Comparison of ENCODE assay signal across 21 mouse cellular contexts in the genomic region with DNA sequence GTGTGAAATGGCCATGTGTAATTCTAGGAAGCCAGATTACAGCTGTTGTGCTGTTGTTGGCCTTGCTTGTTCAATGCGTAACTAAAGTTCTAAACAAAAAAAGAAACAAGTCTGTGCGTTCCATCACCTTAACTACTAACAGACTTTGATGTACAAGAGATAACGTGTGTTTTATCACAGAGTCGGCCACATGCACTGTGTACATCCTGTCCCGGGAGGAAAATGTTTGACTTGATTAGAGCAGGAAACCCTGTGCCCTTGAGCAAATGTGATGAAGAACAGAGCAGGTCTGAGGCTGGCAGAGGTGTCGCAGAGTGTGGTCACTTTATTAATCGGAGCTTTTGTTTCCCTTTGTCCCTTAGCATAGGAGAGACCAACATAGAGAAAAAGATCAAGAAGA. TPM values are rescaled to one million over a fixed set of nuclear protein-coding genes. Genes with fewer than 3 reads are reported as not detected.
DNase-seq lines count a peak whose midpoint lies in the region; ATAC-seq and TF ChIP-seq lines count a peak whose summit lies in the region.
"Had no signal": no experiment of that assay in that cellular context is flagged by ENCODE, and none has a peak within 500 bp of the region (broad histone marks: within the 10 kb centered on the region; RNA-seq: fewer than 3 reads in every experiment).

No protein-coding gene starts in this region.

- H3K4me3 ChIP-seq in ES-Bruce4 (ENCODE audit: low read depth, low read length): no peak overlapping the region
- no peak overlapping the region for H3K4me3 ChIP-seq in stomach, postnatal 0 days (ENCODE audit: low read depth, low read length)
- H3K4me3 ChIP-seq: embryonic facial prominence, embryonic 10.5 days; forebrain, embryonic 10.5 days; forebrain, embryonic 15.5 days; hindbrain, embryonic 10.5 days; hindbrain, embryonic 15.5 days had no signal

- TF ChIP-seq CTCF in ES-Bruce4 (IDR thresholded peaks at IDR 0.05; ENCODE audit: low read depth, low read length): no peak
- no peak for TF ChIP-seq CTCF in stomach, postnatal 0 days (IDR thresholded peaks at IDR 0.05; ENCODE audit: low read depth)

- no peaks in the 10 kb centered on the region for H3K9me3 ChIP-seq in ES-Bruce4 (replicated peaks; ENCODE audit: control insufficient read depth, insufficient read depth, low read length, poor library complexity, severe bottlenecking)
- no peaks in the 10 kb centered on the region for H3K9me3 ChIP-seq in stomach, postnatal 0 days (ENCODE audit: control insufficient read depth, low read length)
- H3K9me3 ChIP-seq: embryonic facial prominence, embryonic 10.5 days; forebrain, embryonic 10.5 days; forebrain, embryonic 15.5 days; hindbrain, embryonic 10.5 days; hindbrain, embryonic 15.5 days had no signal

- 70% methylated on average over 7 of the region's 7 CpGs for WGBS in stomach, postnatal 0 days

- no peak overlapping the region for H3K9ac ChIP-seq in ES-Bruce4 (ENCODE audit: low read depth, poor library complexity, severe bottlenecking)
- no peak overlapping the region for H3K9ac ChIP-seq in stomach, postnatal 0 days (ENCODE audit: low read length)
- H3K9ac ChIP-seq: forebrain, embryonic 15.5 days; hindbrain, embryonic 15.5 days had no signal

- no peaks in the 10 kb centered on the region for H3K27me3 ChIP-seq in ES-Bruce4 (ENCODE audit: control insufficient read depth, insufficient read depth, low read length, poor library complexity, severe bottlenecking)
- no peaks in the 10 kb centered on the region for H3K27me3 ChIP-seq in stomach, postnatal 0 days (ENCODE audit: control insufficient read depth, insufficient read depth, low read length)
- H3K27me3 ChIP-seq: forebrain, embryonic 15.5 days; hindbrain, embryonic 15.5 days had no signal

- no peak overlapping the region for H3K4me2 ChIP-seq in stomach, postnatal 0 days (replicated peaks; ENCODE audit: low read depth)
- H3K4me2 ChIP-seq: forebrain, embryonic 15.5 days; heart, embryonic 11.5 days; hindbrain, embryonic 15.5 days had no signal

- H3K4me1 ChIP-seq in ES-Bruce4 (ENCODE audit: control insufficient read depth, insufficient read depth, low read length): peaks cover 2% of the 10 kb centered on the region
- no peaks in the 10 kb centered on the region for H3K4me1 ChIP-seq in stomach, postnatal 0 days (replicated peaks; ENCODE audit: control insufficient read depth, insufficient read depth)

- H3K36me3 ChIP-seq in ES-Bruce4 (ENCODE audit: control insufficient read depth, insufficient read depth, low read length, poor library complexity, severe bottlenecking): peaks cover 59% of the 10 kb centered on the region
- H3K36me3 ChIP-seq in stomach, postnatal 0 days (ENCODE audit: control insufficient read depth, insufficient read depth, low read length): peaks cover 8% of the 10 kb centered on the region

- no peak for TF ChIP-seq POLR2A in ES-Bruce4 (IDR thresholded peaks at IDR 0.05; ENCODE audit: insufficient read depth, low read length)

- 0 out of 2 replicates have a peak, but pooled peaks have one; percentile 27 for ATAC-seq in megakaryocyte, adult 5-6 weeks (ENCODE audit: poor library complexity, severe bottlenecking)
- no peak; the same call in 1 of the 2 replicates for ATAC-seq in stomach, postnatal 0 days (ENCODE audit: low FRiP score, low TSS enrichment)
- ATAC-seq: forebrain, embryonic 15.5 days had no signal

- peak overlapping the region; percentile 20; the same call in 1 of the 2 replicates for H3K27ac ChIP-seq in ES-Bruce4 (ENCODE audit: insufficient read depth, low read length)
- H3K27ac ChIP-seq in stomach, postnatal 0 days (replicated peaks): no peak overlapping the region
- H3K27ac ChIP-seq: embryonic facial prominence, embryonic 10.5 days; forebrain, embryonic 10.5 days; forebrain, embryonic 15.5 days; hindbrain, embryonic 10.5 days; hindbrain, embryonic 15.5 days had no signal

- peak; percentile 62 for DNase-seq in heart, adult 11 months
- DNase-seq in heart, adult 9 months (ENCODE audit: low spot score in 2 of 2): no peak
- peak; percentile 22 for DNase-seq in T-cell, adult 2 months (ENCODE audit: low spot score)
- DNase-seq in layer of hippocampus, postnatal 36 days: no peak
- DNase-seq in stomach, postnatal 0 days (ENCODE audit: low spot score): no peak
- DNase-seq in spleen, postnatal 36 days (ENCODE audit: low spot score in 2 of 2): no peak
- DNase-seq: adrenal gland, adult 2 months; adrenal gland, postnatal 25 days; cerebellum, adult 2 months; cerebellum, postnatal 10 days; gastrocnemius, postnatal 36 days; heart, adult 18-20 months; kidney, adult 11 months had no signal

- no peak for TF ChIP-seq EP300 in ES-Bruce4 (IDR thresholded peaks at IDR 0.05; ENCODE audit: insufficient read depth, low read depth, low read length)
- no peak for TF ChIP-seq EP300 in stomach, postnatal 0 days (optimal IDR thresholded peaks at IDR 0.05)

RNA-seq across cellular contexts. Expression of gene Zcchc10, which starts 5.8 kb away (rescaled TPM):
- 30.7 and 30.8 TPM in 2 replicates for polyA plus RNA-seq in ES-Bruce4 (2011; ENCODE audit: insufficient read depth, insufficient read length, low read depth, missing spikeins)
- 14.2 and 19.0 TPM in 2 replicates for total RNA-seq in megakaryocyte, adult 5-6 weeks (2015)
- 1.9 and 3.2 TPM in 2 replicates for total RNA-seq in megakaryocyte, adult 5-6 weeks (2017)
- 10 to 100 TPM in 1 of 2 experiments, 1 to 10 TPM in 1; 9.6 to 10.7 TPM for total RNA-seq in layer of hippocampus, postnatal 36 days (2021)
- 11.6 and 12.4 TPM in 2 replicates for polyA plus RNA-seq in stomach, postnatal 0 days (2015; fragmentation: Nextera tagmentation; extraction: Ambion mirVana)

RNA-seq across cellular contexts. Expression of gene Aff4, which starts 20.3 kb away (rescaled TPM):
- polyA plus RNA-seq in ES-Bruce4 (2011; ENCODE audit: insufficient read depth, insufficient read length, low read depth, missing spikeins): 298 and 314 TPM in 2 replicates
- 59.1 and 62.0 TPM in 2 replicates for total RNA-seq in megakaryocyte, adult 5-6 weeks (2015)
- total RNA-seq in megakaryocyte, adult 5-6 weeks (2017): 38.3 and 38.4 TPM in 2 replicates
- total RNA-seq in layer of hippocampus, postnatal 36 days (2021): 100 to 1,000 TPM; 228 to 265 TPM
- 18.5 and 28.5 TPM in 2 replicates for polyA plus RNA-seq in stomach, postnatal 0 days (2015; fragmentation: Nextera tagmentation; extraction: Ambion mirVana)

RNA-seq across cellular contexts. Expression of gene Hspa4, which starts 30.1 kb away (rescaled TPM):
- polyA plus RNA-seq in ES-Bruce4 (2011; ENCODE audit: insufficient read depth, insufficient read length, low read depth, missing spikeins): 545 and 634 TPM in 2 replicates
- 84.8 and 87.0 TPM in 2 replicates for total RNA-seq in megakaryocyte, adult 5-6 weeks (2015)
- total RNA-seq in megakaryocyte, adult 5-6 weeks (2017): 313 and 322 TPM in 2 replicates
- 100 to 1,000 TPM; 182 to 194 TPM for total RNA-seq in layer of hippocampus, postnatal 36 days (2021)
- 53.6 and 59.9 TPM in 2 replicates for polyA plus RNA-seq in stomach, postnatal 0 days (2015; fragmentation: Nextera tagmentation; extraction: Ambion mirVana)

Comparison
In these comparisons a context has a peak if more than half of its experiments do, and no peak if none do; other contexts are left out.
1. DNase-seq: peak in heart, adult 11 months (single experiment) and T-cell, adult 2 months (single experiment); none in heart, adult 9 months (0 of 2), layer of hippocampus, postnatal 36 days (0 of 2), stomach, postnatal 0 days (single experiment) and spleen, postnatal 36 days (0 of 2).